Mouse (Mus musculus): ENCODE measurements around the gene Gm20388. TPM values are rescaled to one million over a fixed set of nuclear protein-coding genes. Genes with fewer than 3 reads are reported as not detected.
"Not testable (repeated sequence)": the region's sequence is repeated elsewhere in the genome, so short reads cannot be mapped to it uniquely, and the experiment has no call there.

The Gm20388 gene
- total RNA-seq, 2 experiments from 2014 or later = 1.9 to 2.0 TPM

GRCm38 (mm10) chr8:123047827-123048226 is 3137.2 kb downstream of the Gm20388 start:
- DNase-seq = no peak

- no peak for DNase-seq
Observed at GRCm38 (mm10) chr8:123048402-123048801, 3137.8 kb downstream of the Gm20388 start.

- DNase-seq = no peak
Observed at GRCm38 (mm10) chr8:123051458-123051857, 3140.8 kb downstream of the Gm20388 start.

- DNase-seq = no peak
Observed at GRCm38 (mm10) chr8:123062721-123063120, 3152.1 kb downstream of the Gm20388 start, which contains the start of gene Spg7. TSS of gene Spg7 (plus strand) at chr8:123062942.

- DNase-seq = no peak
Observed at GRCm38 (mm10) chr8:123064072-123064471, 3153.4 kb downstream of the Gm20388 start.

GRCm38 (mm10) chr8:123064809-123065213 is 3154.2 kb downstream of the Gm20388 start:
- no peak for DNase-seq

GRCm38 (mm10) chr8:123065214-123066100 is 3154.8 kb downstream of the Gm20388 start:
- peak; percentile 98 for DNase-seq

- peak; percentile 12 for DNase-seq
Observed at GRCm38 (mm10) chr8:123066101-123066683, 3155.6 kb downstream of the Gm20388 start.

- peak; percentile 72 for DNase-seq
Observed at GRCm38 (mm10) chr8:123071176-123071575, 3160.5 kb downstream of the Gm20388 start.

- no peak for DNase-seq
Observed at GRCm38 (mm10) chr8:123077213-123077612, 3166.6 kb downstream of the Gm20388 start.

- DNase-seq = no peak
Observed at GRCm38 (mm10) chr8:123082993-123083392, 3172.4 kb downstream of the Gm20388 start.

- no peak for DNase-seq
Observed at GRCm38 (mm10) chr8:123083610-123084009, 3173.0 kb downstream of the Gm20388 start.

- DNase-seq = no peak
Observed at GRCm38 (mm10) chr8:123087289-123087688, 3176.6 kb downstream of the Gm20388 start.

GRCm38 (mm10) chr8:123097216-123097615 is 3186.6 kb downstream of the Gm20388 start:
- DNase-seq = no peak

GRCm38 (mm10) chr8:123097786-123098584 is 3187.3 kb downstream of the Gm20388 start:
- no peak for DNase-seq

- DNase-seq = no peak
Observed at GRCm38 (mm10) chr8:123100288-123100687, 3189.6 kb downstream of the Gm20388 start.

GRCm38 (mm10) chr8:123101244-123101643 is 3190.6 kb downstream of the Gm20388 start:
- DNase-seq = no peak

- DNase-seq = peak; percentile 98
Observed at GRCm38 (mm10) chr8:123101735-123102685, 3191.4 kb downstream of the Gm20388 start, which contains the start of gene Rpl13. TSS of gene Rpl13 (plus strand) at chr8:123102350.

- not testable (repeated sequence) for DNase-seq
Observed at GRCm38 (mm10) chr8:123102855-123103254, 3192.2 kb downstream of the Gm20388 start.

- no peak for DNase-seq
Observed at GRCm38 (mm10) chr8:123103285-123103684, 3192.6 kb downstream of the Gm20388 start.
